Mouse (Mus musculus) heart, postnatal 0 days (tissue): ENCODE data around the gene Cldn10. TPM values are rescaled to one million over a fixed set of nuclear protein-coding genes. Genes with fewer than 3 reads are reported as not detected.
A peak's percentile ranks its signal among the peaks of the same experiment; 100 is the strongest.

Source experiments
- ATAC-seq: fragments of 200-750 bp; cut with Nextera tagmentation; 2 replicates; pipeline ENCODE4 v1.8.0; 2017; ENCODE audit warnings: low read depth, moderate number of reproducible peaks, moderate library complexity; ENCODE audit not compliant: insufficient read depth
- DNase-seq: peaks from one replicate; pipeline ENCODE4 v3.0.0-alpha.2; 2016; ENCODE audit warnings: low spot score
- H3K27ac ChIP-seq: fragments of 300-500 bp; sonication (generic); 2 replicates; pipeline ENCODE4 v1.5.1; 2014; ENCODE audit warnings: low read depth, mild to moderate bottlenecking
- H3K27me3 ChIP-seq: fragments of 300-500 bp; sonication (generic); 2 replicates; pipeline ENCODE4 v1.6.1; 2014; ENCODE audit warnings: low read length, mixed read lengths; ENCODE audit not compliant: control insufficient read depth, insufficient read depth
- H3K36me3 ChIP-seq: fragments of 300-500 bp; sonication (generic); replicated peaks from 2 replicates; pipeline ENCODE4 v1.6.1; 2014; ENCODE audit warnings: low read length, mixed read lengths; ENCODE audit not compliant: control insufficient read depth, insufficient read depth
- H3K4me1 ChIP-seq: fragments of 300-500 bp; sonication (generic); 2 replicates; pipeline ENCODE4 v1.6.1; 2014; ENCODE audit warnings: antibody characterized with exemption; ENCODE audit not compliant: control insufficient read depth, insufficient read depth
- H3K4me2 ChIP-seq: fragments of 300-500 bp; sonication (generic); 2 replicates; pipeline ENCODE4 v1.6.1; 2014; ENCODE audit warnings: low read depth, mild to moderate bottlenecking, low read length, moderate library complexity
- H3K4me3 ChIP-seq: fragments of 300-500 bp; sonication (generic); 2 replicates; pipeline ENCODE4 v1.5.1; 2014; ENCODE audit warnings: low read depth, low read length
- H3K9ac ChIP-seq: fragments of 300-500 bp; sonication (generic); replicated peaks from 2 replicates; pipeline ENCODE4 v1.6.1; 2014; ENCODE audit warnings: low read depth, low read length, mixed read lengths
- H3K9me3 ChIP-seq: fragments of 300-500 bp; sonication (generic); replicated peaks from 2 replicates; pipeline ENCODE4 v1.6.1; 2016; ENCODE audit warnings: low read length; ENCODE audit not compliant: control insufficient read depth
- CTCF ChIP-seq: IDR thresholded peaks from 2 replicates; pipeline ENCODE4 v1.5.1; 2016; ENCODE audit warnings: antibody characterized with exemption, control low read depth, low read depth
- EP300 ChIP-seq: IDR thresholded peaks from 2 replicates; pipeline ENCODE4 v1.6.1; 2016; ENCODE audit warnings: antibody characterized with exemption, low read depth
- WGBS: fragments of 180-500 bp; shearing (Covaris S2); extraction: QIAGEN DNeasy Blood & Tissue Kit; methylation state at CpG from one replicate; pipeline ENCODE4 v1.1.7; 2014; 5-methylcytosine and 5-hydroxymethylcytosine counted together
- polyA plus RNA-seq: library from polyadenylated mRNA; unstranded; fragments of >200 nt; fragmentation: Nextera tagmentation; extraction: Ambion mirVana; gene quantifications from 2 replicates; pipeline ENCODE4 v1.2.1, GENCODE M21; 2015
- total RNA-seq: library from RNA; depleted of rRNA; stranded (reverse); fragments of >200 nt; gene quantifications from 2 replicates; pipeline ENCODE4 v1.2.3, GENCODE M21; 2014; ENCODE audit warnings: low replicate concordance; rRNA removed

Cldn10 gene
- total and polyA plus RNA-seq, 2 experiments from 2014 or later = 0.15 to 1.7 TPM

DNA sequence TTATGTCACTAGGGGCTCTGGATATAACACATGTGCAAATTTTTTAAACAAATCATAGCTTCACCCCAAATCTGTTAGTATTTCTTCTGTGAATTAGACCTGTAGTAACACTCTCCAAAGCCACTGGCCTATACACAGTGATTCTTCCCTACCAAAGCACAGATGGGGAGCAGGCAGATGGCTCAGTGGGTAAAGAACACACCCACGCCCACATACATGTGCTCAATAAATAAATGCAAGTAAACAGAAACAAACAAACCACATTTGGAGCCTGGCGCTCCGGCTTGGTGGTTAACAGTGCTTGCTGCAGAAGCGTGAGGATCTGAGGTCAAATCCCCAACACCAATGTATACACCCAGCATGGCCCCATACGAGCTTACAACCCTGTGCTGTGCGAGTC is 123.8 kb downstream of the Cldn10 start:
- Histone ChIP-seq H3K4me3 (no peak overlapping the region), H3K4me1 (no peaks in the 10 kb centered on the region), H3K27me3 (no peaks in the 10 kb centered on the region), H3K27ac (no peak overlapping the region), H3K4me2 (no peak overlapping the region), H3K9me3 (no peaks in the 10 kb centered on the region), H3K9ac (no peak overlapping the region), H3K36me3 (no peaks in the 10 kb centered on the region)
- WGBS = 91% methylated on average over 6 of the region's 6 CpGs
- no peak for TF ChIP-seq CTCF
- TF ChIP-seq EP300 = no peak
- DNase-seq (no peak), ATAC-seq (no peak)

DNA sequence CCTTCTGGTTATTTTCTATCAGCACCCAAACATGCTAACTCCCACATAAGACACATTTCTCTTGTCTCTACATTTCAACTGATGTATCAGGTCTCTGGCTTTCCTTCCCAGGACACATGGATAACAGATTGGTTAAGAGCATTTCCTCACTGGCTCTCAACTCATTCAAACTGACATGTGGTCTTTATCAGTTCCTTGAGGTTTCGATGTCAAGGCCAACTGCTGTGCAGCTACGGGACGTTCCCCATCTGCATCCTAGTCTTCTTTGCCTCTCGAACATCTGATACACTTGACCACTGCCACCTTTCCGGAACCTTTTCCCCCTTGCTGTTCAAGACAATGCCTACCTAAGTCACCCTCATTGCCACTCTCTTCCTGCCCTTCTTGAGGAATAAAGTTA is 125.9 kb downstream of the Cldn10 start:
- TF ChIP-seq EP300 = no peak
- no peak for TF ChIP-seq CTCF
- Histone ChIP-seq H3K4me2 (no peak overlapping the region), H3K9ac (no peak overlapping the region), H3K4me1 (no peaks in the 10 kb centered on the region), H3K27me3 (no peaks in the 10 kb centered on the region), H3K9me3 (no peaks in the 10 kb centered on the region), H3K36me3 (no peaks in the 10 kb centered on the region), H3K27ac (no peak overlapping the region), H3K4me3 (no peak overlapping the region)
- ATAC-seq (no peak), DNase-seq (no peak)
- 61% methylated on average over 5 of the region's 5 CpGs for WGBS

GRCm38 (mm10) chr14:118919025-118919424 is 131.3 kb downstream of the Cldn10 start:
- Histone ChIP-seq H3K4me3 (no peak overlapping the region), H3K9ac (no peak overlapping the region), H3K27me3 (peaks cover 16% of the 10 kb centered on the region), H3K4me1 (peaks cover 10% of the 10 kb centered on the region), H3K36me3 (no peaks in the 10 kb centered on the region), H3K4me2 (no peak overlapping the region), H3K9me3 (no peaks in the 10 kb centered on the region), H3K27ac (no peak overlapping the region)
- 58% methylated on average over 8 of the region's 8 CpGs for WGBS
- DNase-seq (peak; percentile 22), ATAC-seq (peak; percentile 54; the same call in 1 of the 2 replicates)
- TF ChIP-seq CTCF = peak; percentile 53
- TF ChIP-seq EP300 = no peak

- no peak for TF ChIP-seq EP300
- TF ChIP-seq CTCF = no peak
- Histone ChIP-seq H3K4me2 (no peak overlapping the region), H3K27ac (no peak overlapping the region), H3K27me3 (peaks cover 24% of the 10 kb centered on the region), H3K36me3 (no peaks in the 10 kb centered on the region), H3K4me3 (no peak overlapping the region), H3K9ac (no peak overlapping the region), H3K4me1 (peaks cover 19% of the 10 kb centered on the region), H3K9me3 (no peaks in the 10 kb centered on the region)
- no peak for ATAC-seq
- 61% methylated on average over 7 of the region's 7 CpGs for WGBS
- DNase-seq = no peak
These were observed 132.9 kb downstream of the Cldn10 start for GRCm38 (mm10) chr14:118920654-118921053.

DNA sequence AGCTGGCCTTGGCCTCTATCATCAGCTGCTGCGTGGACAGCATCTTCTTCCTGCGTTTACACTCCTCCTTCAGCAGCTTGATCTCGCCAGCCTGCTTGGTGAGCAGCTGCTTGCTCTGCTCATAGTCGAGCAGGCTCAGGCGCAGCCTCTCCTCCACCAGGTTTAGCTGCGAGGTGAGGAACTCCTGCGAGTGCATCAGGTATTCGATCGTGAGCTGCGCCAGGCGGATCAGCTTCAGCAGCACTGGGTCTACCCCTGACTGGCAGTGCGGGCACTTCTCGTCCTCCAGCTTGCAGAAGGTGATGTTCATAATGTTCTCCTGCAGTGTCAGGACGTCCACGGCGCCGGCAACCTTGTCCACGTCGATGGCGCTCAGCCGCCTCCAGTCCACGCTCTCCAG is 134.5 kb downstream of the Cldn10 start:
- H3K4me1 ChIP-seq = peaks cover 19% of the 10 kb centered on the region
- H3K9me3 ChIP-seq = no peaks in the 10 kb centered on the region
- peaks cover 29% of the 10 kb centered on the region for H3K27me3 ChIP-seq
- no peak for TF ChIP-seq CTCF
- no peak for TF ChIP-seq EP300
- DNase-seq (no peak), ATAC-seq (no peak)
- peak overlapping the region; percentile 20; the same call in 1 of the 2 replicates for H3K9ac ChIP-seq
- H3K27ac ChIP-seq = no peak overlapping the region
- H3K36me3 ChIP-seq = no peaks in the 10 kb centered on the region
- 44% methylated on average over 22 of the region's 22 CpGs for WGBS
- H3K4me3 ChIP-seq = peak overlapping the region; percentile 44
- peak overlapping the region; percentile 82 for H3K4me2 ChIP-seq

GRCm38 (mm10) chr14:118922667-118923184 is 135.0 kb downstream of the Cldn10 start:
- peak; percentile 38 for ATAC-seq
- no peak for TF ChIP-seq EP300
- no peak for TF ChIP-seq CTCF
- H3K9ac ChIP-seq = peak overlapping the region; percentile 20; the same call in 1 of the 2 replicates
- no peaks in the 10 kb centered on the region for H3K36me3 ChIP-seq
- WGBS = 4% methylated on average over 32 of the region's 47 CpGs
- H3K4me2 ChIP-seq = peak overlapping the region; percentile 82
- H3K9me3 ChIP-seq = no peaks in the 10 kb centered on the region
- H3K27me3 ChIP-seq = peaks cover 29% of the 10 kb centered on the region
- no peak overlapping the region for H3K27ac ChIP-seq
- H3K4me3 ChIP-seq = peak overlapping the region; percentile 44
- DNase-seq = no peak
- H3K4me1 ChIP-seq = peaks cover 19% of the 10 kb centered on the region

Other genes starting within 250 kb of the Cldn10 start
- gene Abcc4, start 81.7 kb upstream of the Cldn10 start, total RNA-seq = 2.0 and 2.6 TPM in 2 replicates
- 0.82 and 0.83 TPM in 2 replicates for gene Abcc4, start 81.7 kb upstream of the Cldn10 start, polyA plus RNA-seq
- 3.4 and 7.5 TPM in 2 replicates for gene Dzip1, start 137.6 kb downstream of the Cldn10 start, total RNA-seq
- 1.2 and 1.3 TPM in 2 replicates for gene Dzip1, start 137.6 kb downstream of the Cldn10 start, polyA plus RNA-seq
- gene Dnajc3, start 150.1 kb downstream of the Cldn10 start, total RNA-seq = 15.6 and 19.7 TPM in 2 replicates
- 17.2 and 19.8 TPM in 2 replicates for gene Dnajc3, start 150.1 kb downstream of the Cldn10 start, polyA plus RNA-seq